Mouse (Mus musculus) fat pad, adult 2 months (tissue): ENCODE data around the gene Dap.

Experiments
- DNase-seq: peaks from one replicate; pipeline ENCODE4 v3.0.0-alpha.2; 2011; ENCODE audit warnings: low read depth, low spot score; ENCODE audit errors: extremely low read depth

The Dap gene

GRCm38 (mm10) chr15:31299258-31299917, 75.3 kb downstream of the Dap start:
- no peak for DNase-seq

GRCm38 (mm10) chr15:31302293-31302990, 78.3 kb downstream of the Dap start:
- no peak for DNase-seq

- DNase-seq, result no peak
Observed at GRCm38 (mm10) chr15:31304302-31304701, 80.2 kb downstream of the Dap start.

- no peak for DNase-seq
Observed at GRCm38 (mm10) chr15:31305181-31305580, 81.1 kb downstream of the Dap start.

- no peak for DNase-seq
Observed at GRCm38 (mm10) chr15:31306726-31307125, 82.6 kb downstream of the Dap start.

GRCm38 (mm10) chr15:31309526-31309925, 85.4 kb downstream of the Dap start:
- no peak for DNase-seq

- DNase-seq, result no peak
Observed at GRCm38 (mm10) chr15:31312001-31312400, 87.9 kb downstream of the Dap start.

- DNase-seq, result no peak
Observed at GRCm38 (mm10) chr15:31315630-31316231, 91.6 kb downstream of the Dap start.

GRCm38 (mm10) chr15:31317056-31317805, 93.1 kb downstream of the Dap start:
- DNase-seq, result no peak

- no peak for DNase-seq
Observed at GRCm38 (mm10) chr15:31318158-31318955, 94.2 kb downstream of the Dap start.

- no peak for DNase-seq
Observed at GRCm38 (mm10) chr15:31319046-31319445, 94.9 kb downstream of the Dap start.

- DNase-seq, result no peak
Observed at GRCm38 (mm10) chr15:31320598-31321377, 96.7 kb downstream of the Dap start.

GRCm38 (mm10) chr15:31323684-31324083, 99.6 kb downstream of the Dap start:
- DNase-seq, result no peak
